Mouse (Mus musculus) heart, postnatal 10 days (tissue): Measurements from ENCODE around the gene Stat5b. TPM values are rescaled to one million over a fixed set of nuclear protein-coding genes. Genes with fewer than 3 reads are reported as not detected.

Experiments
- DNase-seq, 2 experiments: peaks; one replicate each; pipeline ENCODE4 v3.0.0; 2021
- intact Hi-C: fragments of 180-260 bp; cut with DNase I; formaldehyde crosslinking; loops from one replicate; pipeline ENCODE4 v1.15.1; 2025
- total RNA-seq, 2 experiments: library from RNA; stranded (reverse); gene quantifications; 2 replicates each; pipeline ENCODE4 v1.2.3; 2021

The Stat5b gene
- total RNA-seq, 2 experiments from 2014 or later, result 52.1 to 58.6 TPM

GRCm38 (mm10) chr11:100870968-100871350 lies 20.4 kb upstream of the Stat5b start:
- intact Hi-C loops, result no loop called here
- no peak for DNase-seq

- intact Hi-C loops, result no loop called here
- no peak for DNase-seq
Observed at GRCm38 (mm10) chr11:100870256-100870967, 19.9 kb upstream of the Stat5b start.

- intact Hi-C loops, result no loop called here
Observed at GRCm38 (mm10) chr11:100865618-100866017, 15.1 kb upstream of the Stat5b start.

GRCm38 (mm10) chr11:100863141-100863540 lies 12.6 kb upstream of the Stat5b start:
- intact Hi-C loops, result no loop called here
- no peak for DNase-seq

More at GRCm38 (mm10) chr11:100865618-100866017, 15.1 kb upstream of the Stat5b start:
- DNase-seq, result no peak

GRCm38 (mm10) chr11:100861836-100862235 lies 11.3 kb upstream of the Stat5b start:
- DNase-seq, result no peak
- intact Hi-C loops, result no loop called here

GRCm38 (mm10) chr11:100861335-100861734 lies 10.8 kb upstream of the Stat5b start:
- no peak for DNase-seq
- intact Hi-C loops, result no loop called here

GRCm38 (mm10) chr11:100860198-100861048 lies 9.9 kb upstream of the Stat5b start:
- intact Hi-C loops, result no loop called here
- peak; percentile 91 to 93 for DNase-seq

- no peak for DNase-seq
- intact Hi-C loops, result no loop called here
Observed at GRCm38 (mm10) chr11:100859579-100860075, 9.1 kb upstream of the Stat5b start.

- intact Hi-C loops, result no loop called here
- DNase-seq, result peak; percentile 90 to 92
Observed at GRCm38 (mm10) chr11:100858935-100859578, 8.5 kb upstream of the Stat5b start, which contains the start of gene Stat5a. Gene Stat5a, plus strand, starts transcription at chr11:100859351.

GRCm38 (mm10) chr11:100857960-100858359 lies 7.4 kb upstream of the Stat5b start:
- intact Hi-C loops, result no loop called here
- DNase-seq, result no peak

- DNase-seq, result no peak
- intact Hi-C loops, result no loop called here
Observed at GRCm38 (mm10) chr11:100855178-100855577, 4.7 kb upstream of the Stat5b start.

- intact Hi-C loops, result no loop called here
Observed at GRCm38 (mm10) chr11:100854268-100854667, 3.7 kb upstream of the Stat5b start.

GRCm38 (mm10) chr11:100853018-100853417 lies 2.5 kb upstream of the Stat5b start:
- DNase-seq, result no peak
- intact Hi-C loops, result no loop called here

More at GRCm38 (mm10) chr11:100854268-100854667, 3.7 kb upstream of the Stat5b start:
- DNase-seq, result no peak

- intact Hi-C loops, result no loop called here
Observed at GRCm38 (mm10) chr11:100852088-100852487, 1.6 kb upstream of the Stat5b start.

GRCm38 (mm10) chr11:100850778-100851528 lies 429 bp upstream of the Stat5b start:
- DNase-seq, result peak; percentile 75 to 77
- intact Hi-C loops, result no loop called here

More at GRCm38 (mm10) chr11:100852088-100852487, 1.6 kb upstream of the Stat5b start:
- no peak for DNase-seq

- DNase-seq, result no peak
- intact Hi-C loops, result no loop called here
Observed at GRCm38 (mm10) chr11:100849456-100850037, 977 bp downstream of the Stat5b start.

- intact Hi-C loops, result no loop called here
Observed at GRCm38 (mm10) chr11:100848789-100849379, 1.6 kb downstream of the Stat5b start.

GRCm38 (mm10) chr11:100848080-100848479 lies 2.4 kb downstream of the Stat5b start:
- intact Hi-C loops, result no loop called here
- DNase-seq, result no peak

More at GRCm38 (mm10) chr11:100848789-100849379, 1.6 kb downstream of the Stat5b start:
- DNase-seq, result no peak

- intact Hi-C loops, result no loop called here
- no peak for DNase-seq
Observed at GRCm38 (mm10) chr11:100847572-100847971, 3.0 kb downstream of the Stat5b start.
